Mouse (Mus musculus): Measurements from ENCODE around the gene Msantd1. TPM values are rescaled to one million over a fixed set of nuclear protein-coding genes. Genes with fewer than 3 reads are reported as not detected.
"Not testable (repeated sequence)": the region's sequence is repeated elsewhere in the genome, so short reads cannot be mapped to it uniquely, and the experiment has no call there.

Msantd1 gene
- under 1 TPM; 0.34 to 0.65 TPM for total RNA-seq (2021)
- long read RNA-seq, experiment 1 = 0 reads
- long read RNA-seq, experiment 2 = 0 reads

DNA sequence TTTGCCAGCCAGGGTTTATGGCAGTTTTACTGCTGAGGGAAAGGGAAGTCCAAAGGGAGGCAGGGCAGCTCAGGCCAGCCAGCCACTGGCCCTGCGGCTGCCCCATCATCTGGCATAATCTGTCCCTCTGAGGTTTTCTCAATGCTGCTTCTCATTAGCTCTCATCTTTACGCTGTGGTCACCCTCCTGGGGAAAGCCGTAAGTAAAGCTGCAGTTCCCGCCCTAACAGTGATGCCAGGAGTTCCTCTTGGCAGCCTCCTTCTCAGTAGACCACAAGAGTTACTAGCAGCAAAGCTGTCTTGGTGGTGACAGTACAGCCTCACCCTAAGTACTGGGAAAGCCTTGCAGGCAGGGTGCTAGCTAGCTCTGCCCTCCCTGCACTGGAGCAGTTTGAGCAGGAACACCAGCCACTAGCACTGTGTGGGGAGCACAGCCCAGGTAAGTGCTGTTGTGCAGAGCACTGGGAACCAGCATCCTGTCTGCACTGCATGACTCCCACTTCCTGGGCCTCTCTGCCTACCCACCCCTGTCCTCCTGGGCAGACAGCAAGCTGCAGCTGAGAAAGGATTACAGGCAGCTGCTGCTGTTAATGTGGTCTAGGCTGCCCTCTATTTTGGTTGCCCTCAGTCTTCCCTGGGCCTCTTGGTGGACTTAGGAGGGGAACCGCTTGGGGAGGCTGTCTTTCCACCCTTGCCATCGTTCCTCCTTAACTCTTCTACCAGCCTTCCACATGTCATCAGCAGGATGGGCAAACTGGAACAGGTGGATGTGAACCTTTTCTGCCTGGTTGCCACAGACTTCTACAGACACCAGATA lies at the start of gene Msantd1:
Gene Msantd1 (plus strand): TSS at position 103 of the 816 bp plus-strand sequence.
- no peak for DNase-seq
- intact Hi-C loops (cut with DNase I) = no loop called here

GRCm38 (mm10) chr5:34865367-34865766 lies 42.4 kb upstream of the Msantd1 start:
- intact Hi-C loops (cut with DNase I) = no loop called here

DNA sequence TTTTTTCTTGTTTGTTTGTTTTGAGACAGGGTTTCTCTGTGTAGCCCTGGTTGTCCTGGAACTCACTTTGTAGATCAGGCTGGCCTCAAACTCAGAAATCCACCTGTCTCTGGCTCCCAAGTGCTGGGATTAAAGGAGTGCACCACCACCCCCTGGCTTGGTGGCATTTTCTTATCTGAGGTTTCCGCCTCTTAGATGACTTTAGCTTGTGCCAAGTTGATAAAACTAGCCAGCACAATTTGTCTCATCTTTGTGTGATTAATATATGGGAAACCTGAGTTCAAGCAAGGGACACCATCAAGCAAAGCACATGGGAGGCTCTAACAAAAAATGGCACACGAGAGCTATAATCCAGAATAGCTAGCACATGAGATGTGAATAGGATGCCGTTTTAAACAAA lies 27.5 kb upstream of the Msantd1 start:
- intact Hi-C loops (cut with DNase I); DNase-seq: not testable (repeated sequence)

More at GRCm38 (mm10) chr5:34865367-34865766, 42.4 kb upstream of the Msantd1 start:
- DNase-seq = no peak

GRCm38 (mm10) chr5:34881023-34881422 lies 26.8 kb upstream of the Msantd1 start:
- intact Hi-C loops (cut with DNase I) = no loop called here
- DNase-seq = no peak

DNA sequence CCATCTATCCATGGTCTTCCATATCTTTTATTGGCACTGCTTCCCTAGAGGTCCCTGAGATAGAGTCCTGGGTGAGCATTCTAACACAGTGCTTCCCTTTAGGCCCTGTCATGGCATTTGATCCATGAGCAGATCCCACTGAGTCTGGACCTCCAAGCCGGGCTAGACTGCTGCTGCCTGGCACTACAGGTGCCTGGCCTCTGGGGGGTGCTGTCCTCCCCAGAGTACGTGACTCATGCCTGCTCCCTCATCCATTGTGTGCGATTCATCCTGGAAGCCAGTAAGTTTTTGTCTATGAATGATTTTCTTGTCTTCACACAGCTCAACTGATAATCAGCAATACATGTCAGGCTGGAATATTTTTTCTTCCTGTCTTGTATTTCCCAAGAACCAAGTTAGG lies 22.6 kb upstream of the Msantd1 start:
- intact Hi-C loops (cut with DNase I) = no loop called here
- no peak for DNase-seq

DNA sequence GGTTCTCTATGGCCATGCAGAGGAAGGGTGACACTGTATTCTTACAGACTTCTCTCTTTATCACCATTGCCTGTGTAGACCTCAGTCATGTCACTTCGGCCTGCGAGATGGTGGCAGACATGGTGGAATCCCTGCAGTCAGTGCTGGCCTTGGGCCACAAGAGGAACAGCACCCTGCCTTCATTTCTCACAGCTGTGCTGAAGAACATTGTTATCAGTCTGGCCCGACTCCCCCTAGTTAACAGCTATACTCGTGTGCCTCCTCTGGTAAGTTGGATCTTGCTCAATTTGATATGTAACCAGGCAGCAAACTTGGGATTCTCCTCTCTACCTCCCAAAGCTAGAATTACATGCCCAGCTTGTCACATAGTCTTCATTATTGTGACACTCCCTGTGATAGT lies 18.6 kb upstream of the Msantd1 start:
- no peak for DNase-seq
- intact Hi-C loops (cut with DNase I) = no loop called here

- no peak for DNase-seq
- intact Hi-C loops (cut with DNase I) = no loop called here
Observed at GRCm38 (mm10) chr5:34896697-34897453, 10.9 kb upstream of the Msantd1 start.

- intact Hi-C loops (cut with DNase I) = no loop called here
- no peak for DNase-seq
Observed at GRCm38 (mm10) chr5:34899787-34900469, 7.9 kb upstream of the Msantd1 start.

DNA sequence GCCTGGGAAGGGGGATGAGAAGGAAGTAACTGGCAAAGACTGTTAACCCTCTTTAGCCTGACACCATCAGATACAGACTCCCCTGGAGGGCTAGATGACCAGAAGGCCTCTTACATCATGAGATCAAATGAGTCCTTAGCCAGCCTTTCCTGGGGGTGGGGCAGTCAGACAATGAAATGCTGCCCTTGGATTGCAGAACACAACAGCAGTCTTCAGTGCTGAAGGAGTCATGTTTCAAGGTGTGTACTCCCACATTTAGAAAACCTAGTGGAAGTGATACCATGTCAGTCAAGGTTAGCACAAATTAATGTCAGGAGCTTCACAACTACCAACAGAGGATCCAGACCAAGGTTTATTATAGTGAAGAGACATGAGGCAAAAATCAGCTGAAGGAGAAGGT lies 5.4 kb upstream of the Msantd1 start:
- DNase-seq = no peak
- intact Hi-C loops (cut with DNase I) = no loop called here

DNA sequence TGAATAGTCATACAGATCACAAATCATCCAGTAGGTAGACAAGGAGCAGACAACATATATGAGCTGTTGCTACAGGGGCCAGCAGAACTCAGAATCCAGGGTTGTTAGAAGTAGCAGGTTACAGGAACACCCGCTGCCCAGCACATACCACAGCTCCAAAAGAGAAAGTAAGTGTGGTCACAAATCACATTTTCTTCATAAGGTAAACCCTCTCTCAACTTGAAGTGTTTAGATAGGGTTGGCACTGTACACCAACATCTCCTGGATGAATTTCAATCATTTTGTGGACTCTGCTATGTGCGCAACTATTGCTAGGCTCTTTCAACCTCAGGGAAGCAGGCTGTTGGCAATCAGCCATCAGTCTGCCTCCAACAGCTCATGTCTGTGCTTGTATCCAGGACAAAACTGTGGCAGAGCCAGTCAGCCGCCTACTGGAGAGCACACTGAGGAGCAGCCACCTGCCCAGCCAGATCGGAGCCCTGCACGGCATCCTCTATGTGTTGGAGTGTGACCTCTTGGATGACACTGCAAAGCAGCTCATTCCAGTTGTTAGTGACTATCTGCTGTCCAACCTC lies 4.9 kb upstream of the Msantd1 start:
- peak; percentile 50 to 72 for DNase-seq
- intact Hi-C loops (cut with DNase I) = no loop called here

- no peak for DNase-seq
- intact Hi-C loops (cut with DNase I) = no loop called here
Observed at GRCm38 (mm10) chr5:34904412-34904811, 3.4 kb upstream of the Msantd1 start.

GRCm38 (mm10) chr5:34907230-34907629 lies 582 bp upstream of the Msantd1 start:
- intact Hi-C loops (cut with DNase I) = no loop called here
- no peak for DNase-seq

DNA sequence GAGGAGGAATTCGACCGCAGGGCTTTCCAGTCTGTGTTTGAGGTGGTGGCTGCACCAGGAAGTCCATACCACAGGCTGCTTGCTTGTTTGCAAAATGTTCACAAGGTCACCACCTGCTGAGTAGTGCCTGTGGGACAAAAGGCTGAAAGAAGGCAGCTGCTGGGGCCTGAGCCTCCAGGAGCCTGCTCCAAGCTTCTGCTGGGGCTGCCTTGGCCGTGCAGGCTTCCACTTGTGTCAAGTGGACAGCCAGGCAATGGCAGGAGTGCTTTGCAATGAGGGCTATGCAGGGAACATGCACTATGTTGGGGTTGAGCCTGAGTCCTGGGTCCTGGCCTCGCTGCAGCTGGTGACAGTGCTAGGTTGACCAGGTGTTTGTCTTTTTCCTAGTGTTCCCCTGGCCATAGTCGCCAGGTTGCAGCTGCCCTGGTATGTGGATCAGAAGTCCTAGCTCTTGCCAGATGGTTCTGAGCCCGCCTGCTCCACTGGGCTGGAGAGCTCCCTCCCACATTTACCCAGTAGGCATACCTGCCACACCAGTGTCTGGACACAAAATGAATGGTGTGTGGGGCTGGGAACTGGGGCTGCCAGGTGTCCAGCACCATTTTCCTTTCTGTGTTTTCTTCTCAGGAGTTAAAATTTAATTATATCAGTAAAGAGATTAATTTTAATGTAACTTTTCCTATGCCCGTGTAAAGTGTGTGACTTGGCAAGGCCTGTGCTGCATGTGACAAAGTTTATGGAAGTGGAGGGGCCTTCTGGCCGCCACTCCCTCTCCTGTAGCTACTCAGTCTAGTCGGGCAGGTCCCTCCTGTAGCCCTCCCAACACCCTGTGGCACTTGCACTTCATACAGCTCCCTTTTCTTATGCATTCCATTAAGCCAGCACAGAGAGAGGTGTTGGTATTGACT lies 1.2 kb downstream of the Msantd1 start:
- intact Hi-C loops (cut with DNase I) = no loop called here

DNA sequence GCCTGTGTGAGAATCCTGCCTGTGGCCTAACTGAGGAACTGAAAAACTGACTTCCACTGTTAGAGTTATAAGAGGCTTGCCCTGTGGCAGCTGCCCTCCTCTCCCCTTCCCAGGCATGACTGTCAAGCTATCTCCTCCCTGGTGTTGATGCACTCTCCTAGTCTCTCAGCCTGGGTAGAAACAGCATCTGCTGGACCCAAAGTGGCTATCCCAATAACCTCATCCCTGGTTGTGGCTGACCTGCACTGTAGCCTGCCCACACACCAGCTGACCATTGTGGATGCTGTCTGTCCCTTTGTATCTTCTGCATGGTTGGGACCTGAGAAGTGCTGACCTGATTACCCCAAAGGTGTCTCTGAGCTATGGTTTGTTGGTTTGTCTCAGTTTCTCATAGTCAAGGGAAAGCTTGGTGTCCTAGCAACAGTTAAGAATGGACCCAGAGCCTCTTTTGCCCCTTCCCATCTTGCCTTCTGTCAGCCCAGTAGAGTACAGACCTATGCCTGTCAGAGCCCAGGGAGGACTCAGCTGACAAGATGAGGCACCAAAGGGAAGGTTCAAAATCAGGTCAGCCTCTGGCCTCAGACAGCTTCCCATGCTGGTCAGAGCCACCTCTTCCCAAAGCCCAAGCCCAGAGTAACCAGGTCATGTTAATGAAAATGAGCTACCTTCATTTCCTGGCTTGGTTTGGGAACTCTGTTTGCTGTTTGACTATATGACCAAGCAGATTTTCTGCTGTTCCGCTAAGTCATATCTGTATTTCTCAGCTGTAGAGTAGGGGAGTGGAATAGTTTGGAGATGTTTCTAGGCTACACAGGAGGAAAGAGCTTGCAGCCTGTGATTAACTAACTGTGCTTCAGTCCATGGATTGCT lies 2.1 kb downstream of the Msantd1 start:
- intact Hi-C loops (cut with DNase I) = no loop called here
- DNase-seq = no peak

More for the DNA sequence above, 1.2 kb downstream of the Msantd1 start:
- peak in 1 of 2 experiments; percentile 21 for DNase-seq

GRCm38 (mm10) chr5:34910504-34910815 lies 2.6 kb downstream of the Msantd1 start:
- intact Hi-C loops (cut with DNase I) = no loop called here
- no peak for DNase-seq

DNA sequence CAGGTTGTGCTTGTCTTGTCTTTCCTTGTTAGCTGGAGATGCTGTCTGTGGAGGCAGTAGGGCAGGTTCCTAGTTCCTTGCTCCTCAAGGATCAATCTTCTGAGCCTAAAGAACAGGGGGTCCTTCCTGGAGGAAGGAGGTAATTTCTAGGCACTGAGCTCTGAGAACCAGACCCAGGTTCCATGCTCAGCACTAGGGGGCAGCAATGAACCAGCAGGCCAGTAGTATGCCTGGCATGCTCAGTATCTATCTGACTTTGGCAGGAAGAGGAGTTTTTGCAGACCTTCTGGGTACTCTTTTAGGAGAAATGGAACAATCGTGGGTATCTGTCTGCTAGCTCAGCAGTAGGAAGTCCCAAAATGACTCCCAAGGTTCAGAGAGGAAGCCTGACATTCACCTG lies 8.0 kb downstream of the Msantd1 start:
- peak; percentile 80 to 89 for DNase-seq
- intact Hi-C loops (cut with DNase I) = loop anchor here (1.0 to 2.0 kb wide), 3 partner anchors 71 to 128 kb away; no protein-coding TSS in a partner anchor

DNA sequence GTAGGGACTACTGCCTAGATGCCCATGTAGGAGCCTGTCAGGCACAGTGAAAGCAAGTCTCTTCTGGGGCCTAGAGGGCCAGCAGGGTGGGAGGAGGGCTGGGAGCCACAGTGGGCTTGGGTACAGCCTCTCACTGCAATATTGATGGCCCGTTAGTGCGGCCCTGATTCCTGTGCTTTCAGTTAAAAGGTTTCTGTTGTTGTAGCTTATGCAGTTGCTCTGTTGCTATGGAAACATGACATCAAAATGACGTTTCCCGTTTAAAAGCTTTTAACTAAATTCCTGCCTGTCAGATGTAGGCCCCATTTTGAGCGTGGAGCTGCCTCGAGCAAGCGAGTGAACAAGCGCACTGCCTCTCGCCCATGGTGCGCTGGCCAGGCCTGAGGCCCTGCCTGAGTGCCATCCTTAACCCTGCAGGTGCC lies 9.4 kb downstream of the Msantd1 start:
- intact Hi-C loops (cut with DNase I) = loop anchor here (2.0 kb wide), 1 partner anchor 108 kb away; no protein-coding TSS in a partner anchor
- DNase-seq = no peak

DNA sequence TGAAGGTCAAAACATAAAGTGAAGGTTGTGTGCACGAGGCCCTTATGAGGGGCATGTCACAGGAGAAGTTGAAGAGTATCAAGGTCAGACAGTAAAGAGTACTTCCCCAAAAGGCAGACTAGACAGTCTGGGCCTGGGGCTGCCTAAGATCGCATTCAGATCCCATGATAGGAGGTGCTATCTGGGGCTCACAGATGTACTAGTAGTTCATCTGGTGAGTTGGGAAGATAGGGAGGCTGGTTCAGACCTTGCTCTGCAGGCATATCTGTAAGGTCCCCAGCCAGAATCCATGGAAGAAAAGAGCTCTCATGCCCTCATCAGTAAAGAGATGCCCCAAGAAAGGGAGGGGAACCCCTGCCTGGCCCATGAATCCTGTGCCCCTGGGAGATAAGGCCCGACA lies 11.0 kb downstream of the Msantd1 start:
- no peak for DNase-seq
- intact Hi-C loops (cut with DNase I) = no loop called here

DNA sequence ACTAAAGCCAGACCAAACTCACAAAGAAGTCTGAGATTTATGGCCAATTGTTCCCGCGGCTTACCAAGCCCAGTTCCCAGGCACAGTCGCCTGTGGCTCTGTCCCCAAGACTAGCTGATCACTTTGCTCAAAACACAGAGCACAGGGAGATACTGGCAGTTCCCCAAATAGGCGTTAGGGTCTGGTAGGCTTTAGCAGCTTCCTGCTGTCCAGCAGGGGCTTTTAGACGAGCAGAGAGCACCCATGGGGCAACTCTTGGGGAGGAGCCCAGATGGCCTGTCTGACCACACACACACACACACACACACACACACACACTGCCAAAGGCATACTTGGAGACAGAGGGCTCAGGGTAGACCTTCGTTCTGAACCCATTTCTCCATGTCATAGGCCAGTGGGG lies 14.7 kb downstream of the Msantd1 start:
- DNase-seq = no peak
- intact Hi-C loops (cut with DNase I) = no loop called here
